Mouse (Mus musculus) heart, postnatal 14 days (tissue): ENCODE results near the gene 9330161L09Rik. TPM values are rescaled to one million over a fixed set of nuclear protein-coding genes. Genes with fewer than 3 reads are reported as not detected.

ENCODE experiments used
- total RNA-seq, 2 experiments: library from RNA; stranded (reverse); gene quantifications; 2 replicates each; pipeline ENCODE4 v1.2.3; 2021

The 9330161L09Rik gene
- total RNA-seq, 2 experiments from 2014 or later, result 0.48 to 1.3 TPM

Other genes starting within 250 kb of the 9330161L09Rik start
- gene Prima1, start 165.7 kb downstream of the 9330161L09Rik start, total RNA-seq, result under 1 TPM in 1 of 2 experiments, not detected in 1; 0.34 TPM
- gene Fam181a, start 96.8 kb downstream of the 9330161L09Rik start, total RNA-seq, result not detected
- gene Asb2, start 51.8 kb downstream of the 9330161L09Rik start, total RNA-seq, result 100 to 1,000 TPM; 470 to 485 TPM
- 1 to 10 TPM; 3.6 to 4.0 TPM for gene Otub2, start 19.1 kb downstream of the 9330161L09Rik start, total RNA-seq
- 10 to 100 TPM; 78.8 to 86.6 TPM for gene Ddx24, start 18.0 kb upstream of the 9330161L09Rik start, total RNA-seq
- 10 to 100 TPM; 49.7 to 84.1 TPM for gene Ifi27, start 26.4 kb upstream of the 9330161L09Rik start, total RNA-seq
- 10 to 100 TPM in 1 of 2 experiments, 1 to 10 TPM in 1; 9.1 to 15.7 TPM for gene Ifi27l2a, start 35.9 kb upstream of the 9330161L09Rik start, total RNA-seq
- not detected for gene Ifi27l2b, start 49.4 kb upstream of the 9330161L09Rik start, total RNA-seq
- gene Ppp4r4, start 124.5 kb upstream of the 9330161L09Rik start, total RNA-seq, result under 1 TPM; 0.50 to 0.98 TPM
- not detected for gene Serpina10, start 223.6 kb upstream of the 9330161L09Rik start, total RNA-seq
- gene Serpina6, start 249.4 kb upstream of the 9330161L09Rik start, total RNA-seq, result not detected